Mouse (Mus musculus) intestine, embryonic 14.5 days (tissue): ENCODE data around the gene Lmx1a. TPM values are rescaled to one million over a fixed set of nuclear protein-coding genes. Genes with fewer than 3 reads are reported as not detected.

Experiments
- ATAC-seq: fragments of 200-750 bp; cut with Nextera tagmentation; replicated peaks from 2 replicates; pipeline ENCODE4 v1.8.0; 2017; ENCODE audit warnings: low read depth, moderate number of reproducible peaks, moderate TSS enrichment, moderate library complexity; ENCODE audit not compliant: low FRiP score, low TSS enrichment
- DNase-seq: peaks from one replicate; pipeline ENCODE4 v3.0.0-alpha.2; 2018; ENCODE audit warnings: low spot score
- H3K27ac ChIP-seq: fragments of 300-500 bp; sonication (generic); 2 replicates; pipeline ENCODE4 v1.5.1; 2014; ENCODE audit warnings: low read depth, mild to moderate bottlenecking, control low read depth
- H3K27me3 ChIP-seq: fragments of 300-500 bp; sonication (generic); replicated peaks from 2 replicates; pipeline ENCODE4 v1.6.1; 2014; ENCODE audit warnings: low read length, control low read depth; ENCODE audit not compliant: control insufficient read depth, insufficient read depth
- H3K36me3 ChIP-seq: fragments of 300-500 bp; sonication (generic); 2 replicates; pipeline ENCODE4 v1.6.1; 2014; ENCODE audit warnings: low read length, control low read depth; ENCODE audit not compliant: control insufficient read depth, insufficient read depth
- H3K4me1 ChIP-seq: fragments of 300-500 bp; sonication (generic); replicated peaks from 2 replicates; pipeline ENCODE4 v1.6.1; 2014; ENCODE audit warnings: low read length, control low read depth, mixed read lengths; ENCODE audit not compliant: control insufficient read depth, insufficient read depth
- H3K4me2 ChIP-seq: fragments of 300-500 bp; sonication (generic); 2 replicates; pipeline ENCODE4 v1.6.1; 2014; ENCODE audit warnings: low read length
- H3K4me3 ChIP-seq: fragments of 300-500 bp; sonication (generic); 2 replicates; pipeline ENCODE4 v1.5.1; 2014; ENCODE audit warnings: low read depth, low read length, control low read depth, mixed read lengths
- H3K9ac ChIP-seq: fragments of 300-500 bp; sonication (generic); 2 replicates; pipeline ENCODE4 v1.6.1; 2014; ENCODE audit warnings: mild to moderate bottlenecking, low read length
- H3K9me3 ChIP-seq: fragments of 300-500 bp; sonication (generic); 2 replicates; pipeline ENCODE4 v1.6.1; 2016; ENCODE audit warnings: low read length, control low read depth; ENCODE audit not compliant: control insufficient read depth
- WGBS: fragments of 180-500 bp; shearing (Covaris S2); extraction: QIAGEN DNeasy Blood & Tissue Kit; methylation state at CpG from one replicate; pipeline ENCODE4 v1.1.7; 2014; 5-methylcytosine and 5-hydroxymethylcytosine counted together
- polyA plus RNA-seq: library from polyadenylated mRNA; unstranded; fragments of >200 nt; fragmentation: Nextera tagmentation; extraction: Ambion mirVana; gene quantifications from 2 replicates; pipeline ENCODE4 v1.2.1, GENCODE M21; 2014

The Lmx1a gene
- 0.16 and 0.41 TPM in 2 replicates for polyA plus RNA-seq

- no peak for ATAC-seq
- H3K4me1 ChIP-seq, result no peaks in the 10 kb centered on the region; the same call in 1 of the 2 replicates
- H3K27ac ChIP-seq, result no peak within 1 kb of the TSS
- no peaks in the 10 kb centered on the region for H3K9me3 ChIP-seq
- WGBS, result 0% methylated on average over 3 of the region's 3 CpGs
- peaks cover 86% of the 10 kb centered on the region for H3K27me3 ChIP-seq
- peak within 1 kb of the TSS; percentile 73 for H3K4me2 ChIP-seq
- peak within 1 kb of the TSS; percentile 35 for H3K4me3 ChIP-seq
- no peaks in the 10 kb centered on the region for H3K36me3 ChIP-seq
- DNase-seq, result no peak
- peak within 1 kb of the TSS; percentile 29; the same call in 1 of the 2 replicates for H3K9ac ChIP-seq
Observed at GRCm38 (mm10) chr1:167689232-167689261, at the start of gene Lmx1a. Gene Lmx1a (plus strand): TSS chr1:167689237.

- WGBS, result 17% methylated on average over 16 of the region's 16 CpGs
- ATAC-seq (peak; percentile 40; the same call in 1 of the 2 replicates), DNase-seq (peak; percentile 96)
- no peaks in the 10 kb centered on the region for H3K36me3 ChIP-seq
- H3K9me3 ChIP-seq, result no peaks in the 10 kb centered on the region
- H3K27me3 ChIP-seq, result 0 out of 2 replicates have a peak, but pooled peaks cover 2% of the 10 kb centered on the region
- no peak overlapping the region for H3K4me3 ChIP-seq
- no peak overlapping the region for H3K27ac ChIP-seq
- peak overlapping the region; percentile 7; the same call in 1 of the 2 replicates for H3K4me2 ChIP-seq
- no peak overlapping the region for H3K9ac ChIP-seq
- peaks cover 5% of the 10 kb centered on the region; the same call in 1 of the 2 replicates for H3K4me1 ChIP-seq
Observed at GRCm38 (mm10) chr1:167644866-167645537, 44.0 kb upstream of the Lmx1a start.

GRCm38 (mm10) chr1:167648670-167649069 is 40.4 kb upstream of the Lmx1a start:
- no peak for DNase-seq
- no peaks in the 10 kb centered on the region for H3K36me3 ChIP-seq
- WGBS, result 93% methylated on average over 3 of the region's 3 CpGs

GRCm38 (mm10) chr1:167649122-167649633 is 39.9 kb upstream of the Lmx1a start:
- no peak overlapping the region for H3K4me3 ChIP-seq
- WGBS, result 78% methylated on average over 11 of the region's 11 CpGs
- no peak overlapping the region for H3K27ac ChIP-seq
- no peaks in the 10 kb centered on the region for H3K36me3 ChIP-seq
- H3K9ac ChIP-seq, result no peak overlapping the region
- ATAC-seq, result no peak
- H3K27me3 ChIP-seq, result 0 out of 2 replicates have a peak, but pooled peaks cover 2% of the 10 kb centered on the region
- no peak for DNase-seq
- H3K9me3 ChIP-seq, result no peaks in the 10 kb centered on the region
- H3K4me1 ChIP-seq, result peaks cover 5% of the 10 kb centered on the region; the same call in 1 of the 2 replicates
- H3K4me2 ChIP-seq, result no peak overlapping the region

More at GRCm38 (mm10) chr1:167648670-167649069, 40.4 kb upstream of the Lmx1a start:
- Histone ChIP-seq H3K9ac (no peak overlapping the region), H3K27ac (no peak overlapping the region), H3K27me3 (0 out of 2 replicates have a peak, but pooled peaks cover 2% of the 10 kb centered on the region), H3K4me1 (peaks cover 5% of the 10 kb centered on the region; the same call in 1 of the 2 replicates), H3K4me3 (no peak overlapping the region), H3K9me3 (no peaks in the 10 kb centered on the region), H3K4me2 (no peak overlapping the region)
- no peak for ATAC-seq

GRCm38 (mm10) chr1:167652336-167652735 is 36.7 kb upstream of the Lmx1a start:
- no peak overlapping the region for H3K9ac ChIP-seq
- H3K36me3 ChIP-seq, result no peaks in the 10 kb centered on the region
- no peak overlapping the region for H3K4me3 ChIP-seq
- no peak overlapping the region for H3K27ac ChIP-seq
- 70% methylated on average over 2 of the region's 2 CpGs for WGBS
- ATAC-seq (no peak), DNase-seq (no peak)
- H3K4me2 ChIP-seq, result no peak overlapping the region
- H3K9me3 ChIP-seq, result no peaks in the 10 kb centered on the region
- no peaks in the 10 kb centered on the region for H3K4me1 ChIP-seq
- 0 out of 2 replicates have a peak, but pooled peaks cover 2% of the 10 kb centered on the region for H3K27me3 ChIP-seq

GRCm38 (mm10) chr1:167659065-167659464 is 30.0 kb upstream of the Lmx1a start:
- no peak overlapping the region for H3K4me3 ChIP-seq
- peaks cover 36% of the 10 kb centered on the region for H3K27me3 ChIP-seq
- H3K4me2 ChIP-seq, result no peak overlapping the region
- H3K9ac ChIP-seq, result no peak overlapping the region
- H3K4me1 ChIP-seq, result no peaks in the 10 kb centered on the region
- H3K27ac ChIP-seq, result no peak overlapping the region
- 92% methylated on average over 3 of the region's 3 CpGs for WGBS
- H3K9me3 ChIP-seq, result no peaks in the 10 kb centered on the region
- no peaks in the 10 kb centered on the region for H3K36me3 ChIP-seq
- DNase-seq (no peak), ATAC-seq (no peak)

GRCm38 (mm10) chr1:167660521-167661101 is 28.4 kb upstream of the Lmx1a start:
- H3K4me2 ChIP-seq, result peak overlapping the region; percentile 30
- H3K4me3 ChIP-seq, result no peak overlapping the region
- DNase-seq (peak; percentile 54), ATAC-seq (no peak)
- no peaks in the 10 kb centered on the region for H3K9me3 ChIP-seq
- H3K9ac ChIP-seq, result no peak overlapping the region
- H3K27ac ChIP-seq, result no peak overlapping the region
- no peaks in the 10 kb centered on the region for H3K4me1 ChIP-seq
- WGBS, result 3% methylated on average over 21 of the region's 21 CpGs
- H3K27me3 ChIP-seq, result peaks cover 36% of the 10 kb centered on the region
- H3K36me3 ChIP-seq, result no peaks in the 10 kb centered on the region

GRCm38 (mm10) chr1:167661123-167661522 is 27.9 kb upstream of the Lmx1a start:
- no peaks in the 10 kb centered on the region for H3K36me3 ChIP-seq
- no peak overlapping the region for H3K27ac ChIP-seq
- 2% methylated on average over 19 of the region's 19 CpGs for WGBS
- H3K4me3 ChIP-seq, result no peak overlapping the region
- peaks cover 36% of the 10 kb centered on the region for H3K27me3 ChIP-seq
- H3K9me3 ChIP-seq, result no peaks in the 10 kb centered on the region
- H3K4me1 ChIP-seq, result no peaks in the 10 kb centered on the region
- ATAC-seq (peak; percentile 58; the same call in 1 of the 2 replicates), DNase-seq (no peak)
- H3K9ac ChIP-seq, result no peak overlapping the region
- H3K4me2 ChIP-seq, result peak overlapping the region; percentile 30

- H3K27me3 ChIP-seq, result peaks cover 39% of the 10 kb centered on the region
- 71% methylated on average over 5 of the region's 5 CpGs for WGBS
Observed at GRCm38 (mm10) chr1:167663136-167663535, 25.9 kb upstream of the Lmx1a start.

More at GRCm38 (mm10) chr1:167663136-167663535, 25.9 kb upstream of the Lmx1a start:
- no peak overlapping the region for H3K4me2 ChIP-seq
- H3K9me3 ChIP-seq, result no peaks in the 10 kb centered on the region
- no peak overlapping the region for H3K27ac ChIP-seq
- DNase-seq (no peak), ATAC-seq (no peak)
- H3K36me3 ChIP-seq, result no peaks in the 10 kb centered on the region
- H3K4me3 ChIP-seq, result no peak overlapping the region
- H3K9ac ChIP-seq, result no peak overlapping the region
- H3K4me1 ChIP-seq, result no peaks in the 10 kb centered on the region
